Mouse (Mus musculus) CH12.LX (cell line): ENCODE data around the gene Ppp1cc. TPM values are rescaled to one million over a fixed set of nuclear protein-coding genes. Genes with fewer than 3 reads are reported as not detected.
A peak's percentile ranks its signal among the peaks of the same experiment; 100 is the strongest.

Experiments used
- DNase-seq: peaks from one replicate; pipeline ENCODE4 v3.0.0-alpha.2; 2013; ENCODE audit errors: extremely low read depth
- H3K27ac ChIP-seq: 2 replicates; pipeline ENCODE4 v1.5.1; 2012; ENCODE audit warnings: low read depth, mild to moderate bottlenecking, control low read depth, moderate library complexity; ENCODE audit not compliant: insufficient read depth
- H3K27me3 ChIP-seq: replicated peaks from 2 replicates; pipeline ENCODE3; 2012; ENCODE audit warnings: inconsistent platforms
- H3K36me3 ChIP-seq, 2 experiments: replicated peaks in 1 of 2; 2 replicates each; pipeline versions ENCODE3 to v1.6.1; 2012; ENCODE audit warnings: inconsistent platforms in 1 of 2, low read length in 1 of 2, mild to moderate bottlenecking in 1 of 2, mixed read lengths in 1 of 2, moderate library complexity in 1 of 2; ENCODE audit not compliant: control insufficient read depth in 1 of 2, insufficient read depth in 1 of 2
- H3K4me1 ChIP-seq, 2 experiments: 2 replicates each; pipeline ENCODE4 v1.6.1; 2012; ENCODE audit warnings: inconsistent platforms in 1 of 2, moderate library complexity in 1 of 2; ENCODE audit not compliant: insufficient read depth in 2 of 2, control insufficient read depth in 1 of 2
- H3K4me2 ChIP-seq: 2 replicates; pipeline ENCODE4 v1.6.1; 2012; ENCODE audit warnings: low read depth, mild to moderate bottlenecking, control low read depth; ENCODE audit not compliant: poor library complexity, insufficient read depth, severe bottlenecking
- H3K4me3 ChIP-seq, 3 experiments: fragments of 150-350 bp in 1 of 3; sonication (generic) in 1 of 3; replicated peaks in 1 of 3; 2 replicates each; pipeline versions ENCODE3 to v1.5.1; 2011 to 2012; ENCODE audit warnings: low read depth in 2 of 3, low read length in 2 of 3, mild to moderate bottlenecking in 2 of 3, moderate library complexity in 2 of 3, control low read depth in 1 of 3, improper control_type of control experiment in 1 of 3, inconsistent platforms in 1 of 3, mixed read lengths in 1 of 3; ENCODE audit not compliant: poor library complexity in 1 of 3
- H3K79me2 ChIP-seq: replicated peaks from 2 replicates; pipeline ENCODE4 v1.6.1; 2012; ENCODE audit warnings: mild to moderate bottlenecking, moderate library complexity; ENCODE audit not compliant: control insufficient read depth, poor library complexity, insufficient read depth, severe bottlenecking; ENCODE audit errors: extremely low read depth
- H3K9ac ChIP-seq: 2 replicates; pipeline ENCODE4 v1.6.1; 2012; ENCODE audit warnings: low read depth, mild to moderate bottlenecking, control low read depth, moderate library complexity; ENCODE audit not compliant: insufficient read depth
- H3K9me3 ChIP-seq: replicated peaks from 2 replicates; pipeline ENCODE3; 2012; ENCODE audit warnings: low read length, inconsistent platforms, mixed read lengths
- BHLHE40 ChIP-seq: IDR thresholded peaks from 2 replicates; pipeline ENCODE4 v1.6.1; 2011; ENCODE audit warnings: mild to moderate bottlenecking, low read depth, low read length, improper control_type of control experiment
- CHD1 ChIP-seq: IDR thresholded peaks from 2 replicates; pipeline ENCODE4 v1.6.1; 2012; ENCODE audit warnings: low read depth, low read length, improper control_type of control experiment, inconsistent platforms
- CHD2 ChIP-seq: IDR thresholded peaks from 2 replicates; pipeline ENCODE4 v1.6.1; 2011; ENCODE audit warnings: low read length, improper control_type of control experiment
- CTCF ChIP-seq, 2 experiments: IDR thresholded peaks in 1 of 2; conservative IDR thresholded peaks in 1 of 2; 2 replicates each; pipeline ENCODE4 v1.5.1; 2011 to 2012; ENCODE audit warnings: low read depth in 2 of 2, low read length in 2 of 2, improper control_type of control experiment in 1 of 2, inconsistent platforms in 1 of 2, mild to moderate bottlenecking in 1 of 2, moderate library complexity in 1 of 2
- E2F4 ChIP-seq: IDR thresholded peaks from 2 replicates; pipeline ENCODE4 v1.6.1; 2011; ENCODE audit warnings: low read depth, low read length, improper control_type of control experiment; ENCODE audit not compliant: insufficient replicate concordance
- ELF1 ChIP-seq: IDR thresholded peaks from 2 replicates; pipeline ENCODE4 v1.6.1; 2014; ENCODE audit warnings: low read depth, mild to moderate bottlenecking, inconsistent platforms, low read length, improper control_type of control experiment
- EP300 ChIP-seq: IDR thresholded peaks from 2 replicates; pipeline ENCODE4 v1.6.1; 2011; ENCODE audit warnings: low read length, improper control_type of control experiment
- ETS1 ChIP-seq: conservative IDR thresholded peaks from 2 replicates; pipeline ENCODE4 v1.6.1; 2012; ENCODE audit warnings: low read depth, mild to moderate bottlenecking, inconsistent platforms, low read length, improper control_type of control experiment, moderate library complexity
- GABPA ChIP-seq: IDR thresholded peaks from 2 replicates; pipeline ENCODE4 v1.6.1; 2012; ENCODE audit warnings: low read depth, low read length, improper control_type of control experiment, inconsistent platforms; ENCODE audit not compliant: insufficient replicate concordance
- HCFC1 ChIP-seq: IDR thresholded peaks from 2 replicates; pipeline ENCODE4 v1.6.1; 2012; ENCODE audit warnings: low read depth, mild to moderate bottlenecking, inconsistent platforms, low read length, improper control_type of control experiment
- IRF4 ChIP-seq: IDR thresholded peaks from 2 replicates; pipeline ENCODE4 v1.6.1; 2014; ENCODE audit warnings: low read depth, mild to moderate bottlenecking, inconsistent platforms, low read length, improper control_type of control experiment
- JUN ChIP-seq: IDR thresholded peaks from 2 replicates; pipeline ENCODE4 v1.6.1; 2011; ENCODE audit warnings: low read depth, mild to moderate bottlenecking, low read length, improper control_type of control experiment, moderate library complexity; ENCODE audit not compliant: insufficient read depth
- JUND ChIP-seq: conservative IDR thresholded peaks from 2 replicates; pipeline ENCODE4 v1.6.1; 2011; ENCODE audit warnings: low read depth, low read length, improper control_type of control experiment
- KAT2A ChIP-seq: IDR thresholded peaks from 2 replicates; pipeline ENCODE4 v1.6.1; 2012; ENCODE audit warnings: low read length, improper control_type of control experiment, inconsistent platforms; ENCODE audit not compliant: insufficient replicate concordance
- MAFK ChIP-seq: IDR thresholded peaks from 2 replicates; pipeline ENCODE4 v1.6.1; 2011; ENCODE audit warnings: low read length, improper control_type of control experiment; ENCODE audit not compliant: insufficient replicate concordance
- MAX ChIP-seq: IDR thresholded peaks from 2 replicates; pipeline ENCODE4 v1.6.1; 2011; ENCODE audit warnings: low read length, improper control_type of control experiment
- MAZ ChIP-seq: IDR thresholded peaks from 2 replicates; pipeline ENCODE4 v1.6.1; 2012; ENCODE audit warnings: low read depth, mild to moderate bottlenecking, inconsistent platforms, low read length, improper control_type of control experiment, moderate library complexity
- MEF2A ChIP-seq: IDR thresholded peaks from 2 replicates; pipeline ENCODE4 v1.6.1; 2014; ENCODE audit warnings: low read depth, mild to moderate bottlenecking, inconsistent platforms, low read length, improper control_type of control experiment, borderline replicate concordance
- MXI1 ChIP-seq: IDR thresholded peaks from 2 replicates; pipeline ENCODE4 v1.6.1; 2011; ENCODE audit warnings: mild to moderate bottlenecking, low read depth, low read length, improper control_type of control experiment
- MYC ChIP-seq: IDR thresholded peaks from 2 replicates; pipeline ENCODE4 v1.6.1; 2011; ENCODE audit warnings: low read depth, mild to moderate bottlenecking, improper control_type of control experiment, low read length
- NELFE ChIP-seq: IDR thresholded peaks from 2 replicates; pipeline ENCODE4 v1.6.1; 2011; ENCODE audit warnings: low read depth, low read length, improper control_type of control experiment
- NRF1 ChIP-seq: IDR thresholded peaks from 2 replicates; pipeline ENCODE4 v1.6.1; 2014; ENCODE audit warnings: low read depth, mild to moderate bottlenecking, inconsistent platforms, low read length, improper control_type of control experiment, moderate library complexity
- PAX5 ChIP-seq: IDR thresholded peaks from 2 replicates; pipeline ENCODE4 v1.6.1; 2012; ENCODE audit warnings: low read length, inconsistent platforms, mixed read lengths
- POLR2A ChIP-seq: IDR thresholded peaks from 2 replicates; pipeline ENCODE4 v1.6.1; 2011; ENCODE audit warnings: low read depth, mild to moderate bottlenecking, improper control_type of control experiment, low read length
- POLR2AphosphoS2 ChIP-seq: IDR thresholded peaks from 2 replicates; pipeline ENCODE4 v1.6.1; 2011; ENCODE audit warnings: low read depth, low read length, improper control_type of control experiment
- RAD21 ChIP-seq: IDR thresholded peaks from 2 replicates; pipeline ENCODE4 v1.6.1; 2011; ENCODE audit warnings: low read depth, mild to moderate bottlenecking, low read length, improper control_type of control experiment, moderate library complexity
- RCOR1 ChIP-seq: conservative IDR thresholded peaks from 2 replicates; pipeline ENCODE4 v1.6.1; 2012; ENCODE audit warnings: low read depth, mild to moderate bottlenecking, inconsistent platforms, low read length, improper control_type of control experiment
- SIN3A ChIP-seq: IDR thresholded peaks from 2 replicates; pipeline ENCODE4 v1.6.1; 2012; ENCODE audit warnings: low read length, improper control_type of control experiment, inconsistent platforms
- SMC3 ChIP-seq: IDR thresholded peaks from 2 replicates; pipeline ENCODE4 v1.6.1; 2011; ENCODE audit warnings: low read depth, low read length, improper control_type of control experiment
- TBP ChIP-seq: conservative IDR thresholded peaks from 2 replicates; pipeline ENCODE4 v1.6.1; 2011; ENCODE audit warnings: low read depth, low read length, improper control_type of control experiment
- TCF12 ChIP-seq: IDR thresholded peaks from 2 replicates; pipeline ENCODE4 v1.6.1; 2014; ENCODE audit warnings: low read depth, mild to moderate bottlenecking, inconsistent platforms, low read length, improper control_type of control experiment
- UBTF ChIP-seq: IDR thresholded peaks from 2 replicates; pipeline ENCODE4 v1.6.1; 2012; ENCODE audit warnings: low read depth, mild to moderate bottlenecking, inconsistent platforms, low read length, improper control_type of control experiment, moderate library complexity
- USF1 ChIP-seq: IDR thresholded peaks from 2 replicates; pipeline ENCODE4 v1.6.1; 2014; ENCODE audit warnings: low read depth, mild to moderate bottlenecking, inconsistent platforms, low read length, improper control_type of control experiment
- USF2 ChIP-seq: conservative IDR thresholded peaks from 2 replicates; pipeline ENCODE4 v1.6.1; 2011; ENCODE audit warnings: low read depth, low read length, improper control_type of control experiment
- ZC3H11A ChIP-seq: IDR thresholded peaks from 2 replicates; pipeline ENCODE4 v1.6.1; 2012; ENCODE audit warnings: low read depth, mild to moderate bottlenecking, inconsistent platforms, low read length, improper control_type of control experiment
- ZKSCAN1 ChIP-seq: IDR thresholded peaks from 2 replicates; pipeline ENCODE4 v1.6.1; 2012; ENCODE audit warnings: low read depth, inconsistent platforms, low read length, improper control_type of control experiment, borderline replicate concordance
- ZMIZ1 ChIP-seq: IDR thresholded peaks from 2 replicates; pipeline ENCODE4 v1.6.1; 2012; ENCODE audit warnings: low read depth, mild to moderate bottlenecking, inconsistent platforms, low read length, improper control_type of control experiment
- ZNF384 ChIP-seq: IDR thresholded peaks from 2 replicates; pipeline ENCODE4 v1.6.1; 2012; ENCODE audit warnings: low read depth, low read length, improper control_type of control experiment, inconsistent platforms
- dilution Hi-C: fragments of 300-500 bp; cut with MboI; formaldehyde crosslinking; loops from 2 replicates; pipeline ENCODE4 v1.14.3; 2020; ENCODE audit warnings: low sequenced_read_pairs; ENCODE audit not compliant: extremely low pct_unique_long_range_greater_than_20kb, extremely low pct_ligation_motif_present
- in situ Hi-C: fragments of 300-500 bp; cut with MboI; formaldehyde crosslinking; loops from 3 replicates; pipeline ENCODE4 v1.14.3; 2019; ENCODE audit warnings: low sequenced_read_pairs, low pct_ligation_motif_present, low pct_unique_long_range_greater_than_20kb, mixed read lengths
- polyA plus RNA-seq: library from polyadenylated mRNA; unstranded; fragments of >175 nt; gene quantifications from 2 replicates; pipeline ENCODE4 v1.2.1, GENCODE M21; 2012; ENCODE audit warnings: low read depth; ENCODE audit not compliant: insufficient read length
- total RNA-seq, 2 experiments: library from RNA; depleted of rRNA; stranded (reverse); fragments of 300-350 nt in 1 of 2; fragments of >200 nt in 1 of 2; gene quantifications; 2 replicates each; pipeline ENCODE4 v1.2.3; 2012 to 2014

The Ppp1cc gene
- total and polyA plus RNA-seq, 3 experiments = 191 to 406 (median 358) TPM

DNA sequence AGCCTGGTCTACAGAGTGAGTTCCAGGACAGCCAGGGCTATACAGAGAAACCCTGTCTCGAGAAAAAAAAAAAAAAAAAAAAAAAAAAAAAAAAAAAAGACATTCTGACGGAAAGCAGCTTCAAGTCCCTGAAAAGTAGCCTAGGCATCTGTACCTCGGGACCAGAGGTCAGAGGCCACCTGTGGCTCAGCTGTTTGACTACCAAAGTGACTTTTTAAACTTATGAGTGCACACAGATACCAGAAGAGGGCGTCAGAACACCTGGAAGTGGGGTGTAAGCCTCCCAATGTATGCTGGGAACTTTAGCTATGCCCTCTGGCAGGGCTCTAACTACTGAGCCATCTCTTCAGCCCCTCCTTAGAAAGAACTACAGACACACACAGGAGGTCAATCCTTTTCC is 34.3 kb downstream of the Ppp1cc start:
- peaks cover 7 to 30% of the 10 kb centered on the region in 2 experiments for H3K4me1 ChIP-seq
- H3K27ac ChIP-seq = peak overlapping the region; percentile 70
- peak overlapping the region in 1 of 3 experiments; percentile 25 for H3K4me3 ChIP-seq
- H3K79me2 ChIP-seq = no peaks in the 10 kb centered on the region
- no peaks in the 10 kb centered on the region for H3K9me3 ChIP-seq
- no peak overlapping the region for H3K9ac ChIP-seq
- dilution Hi-C loops = no loop called here
- no peaks in the 10 kb centered on the region for H3K36me3 ChIP-seq
- DNase-seq = peak; percentile 90
- no peaks in the 10 kb centered on the region for H3K27me3 ChIP-seq
- H3K4me2 ChIP-seq = peak overlapping the region; percentile 47; the same call in 1 of the 2 replicates
- TF ChIP-seq TCF12 (no peak; the same call in 1 of the 2 replicates), CHD1 (no peak), JUN (no peak), SMC3 (peak; percentile 88), TBP (no peak), ZKSCAN1 (no peak), UBTF (no peak), ZMIZ1 (no peak), ETS1 (no peak; the same call in 1 of the 2 replicates), E2F4 (no peak), CTCF (conservative IDR thresholded peaks at IDR 0.05 in 1 of 2, IDR thresholded peaks at IDR 0.05 in 1 of 2; ENCODE audit: low read depth in 2 of 2, low read length in 2 of 2) (peak; percentile 26 to 92; a peak in 2 of 4 replicates), GABPA (no peak), RAD21 (peak; percentile 92), IRF4 (peak; percentile 28; the same call in 1 of the 2 replicates), BHLHE40 (no peak; the same call in 1 of the 2 replicates), MAX (no peak), ZC3H11A (peak; percentile 51), USF2 (no peak), RCOR1 (no peak), JUND (no peak), MEF2A (no peak), CHD2 (no peak), ELF1 (peak; percentile 44), USF1 (no peak), MYC (no peak), MAFK (no peak), MXI1 (0 out of 2 replicates have a peak, but pooled peaks have one; percentile 34), KAT2A (no peak), EP300 (no peak), HCFC1 (peak; percentile 48), SIN3A (peak; percentile 66; the same call in 1 of the 2 replicates), POLR2A (peak; percentile 24; the same call in 1 of the 2 replicates), MAZ (no peak), POLR2AphosphoS2 (no peak), PAX5 (no peak), ZNF384 (peak; percentile 73), NRF1 (no peak), NELFE (no peak)
- in situ Hi-C loops = no loop called here
